Mouse (Mus musculus) erythroblast, adult 5-6 weeks (primary cell): ENCODE measurements around the gene Laptm4a. TPM values are rescaled to one million over a fixed set of nuclear protein-coding genes. Genes with fewer than 3 reads are reported as not detected.
A peak's percentile ranks its signal among the peaks of the same experiment; 100 is the strongest.

Experiments used
- ATAC-seq: replicated peaks from 2 replicates; pipeline ENCODE4 v1.8.0; 2016; ENCODE audit warnings: moderate number of reproducible peaks, mild to moderate bottlenecking, moderate TSS enrichment, inconsistent platforms; ENCODE audit not compliant: poor library complexity, low FRiP score, severe bottlenecking
- total RNA-seq, 2 experiments: library from RNA; stranded (forward) in 1 of 2; stranded (reverse) in 1 of 2; fragments of 150-400 nt in 1 of 2; fragments of 200-764, 138-1000 nt in 1 of 2; gene quantifications; 2 replicates each; pipeline versions ENCODE4 v1.2.3 to v1.2.4; 2015 to 2017; ENCODE audit warnings: low replicate concordance in 2 of 2

The Laptm4a gene
- total RNA-seq, 2 experiments from 2014 or later: 82.0 to 120 TPM

- ATAC-seq: no peak
Observed at GRCm38 (mm10) chr12:8947163-8947562, 25.7 kb downstream of the Laptm4a start.

- peak; percentile 60; the same call in 1 of the 2 replicates for ATAC-seq
Observed at GRCm38 (mm10) chr12:8947714-8948464, 26.4 kb downstream of the Laptm4a start, which contains the start of gene Matn3. TSS of gene Matn3 (plus strand) at chr12:8947929.

- no peak for ATAC-seq
Observed at GRCm38 (mm10) chr12:8953136-8953535, 31.7 kb downstream of the Laptm4a start.

- no peak for ATAC-seq
Observed at GRCm38 (mm10) chr12:8954161-8954561, 32.7 kb downstream of the Laptm4a start.

- no peak for ATAC-seq
Observed at GRCm38 (mm10) chr12:8961607-8962316, 40.3 kb downstream of the Laptm4a start.

- ATAC-seq: no peak
Observed at GRCm38 (mm10) chr12:8969828-8970227, 48.4 kb downstream of the Laptm4a start.

- peak; percentile 93 for ATAC-seq
Observed at GRCm38 (mm10) chr12:8973820-8974465, 52.5 kb downstream of the Laptm4a start, which contains the start of gene Wdr35. TSS of gene Wdr35 (plus strand) at chr12:8973892.

- ATAC-seq: no peak
Observed at GRCm38 (mm10) chr12:8975076-8975475, 53.6 kb downstream of the Laptm4a start.

Other genes with a start within 250 kb of the Laptm4a start
- gene Pum2, start 247.5 kb upstream of the Laptm4a start, total RNA-seq (2015; ENCODE audit: low replicate concordance): 73.8 and 78.0 TPM in 2 replicates
- gene Pum2, start 247.5 kb upstream of the Laptm4a start, total RNA-seq (2017; ENCODE audit: low replicate concordance): 76.8 and 82.9 TPM in 2 replicates
- 1.2 TPM in 1 of 2 replicates, not detected in the other for gene Sdc1, start 150.3 kb upstream of the Laptm4a start, total RNA-seq (2015; ENCODE audit: low replicate concordance)
- 0.98 TPM in 1 of 2 replicates, not detected in the other for gene Sdc1, start 150.3 kb upstream of the Laptm4a start, total RNA-seq (2017; ENCODE audit: low replicate concordance)
- gene Matn3, start 26.3 kb downstream of the Laptm4a start, total RNA-seq (2015; ENCODE audit: low replicate concordance): not detected in 2 replicates
- not detected in 2 replicates for gene Matn3, start 26.3 kb downstream of the Laptm4a start, total RNA-seq (2017; ENCODE audit: low replicate concordance)
- 2.9 TPM in 1 of 2 replicates, not detected in the other for gene Wdr35, start 52.2 kb downstream of the Laptm4a start, total RNA-seq (2015; ENCODE audit: low replicate concordance)
- 1.1 TPM in 2 replicates for gene Wdr35, start 52.2 kb downstream of the Laptm4a start, total RNA-seq (2017; ENCODE audit: low replicate concordance)
- 6.9 and 7.5 TPM in 2 replicates for gene Ttc32, start 108.3 kb downstream of the Laptm4a start, total RNA-seq (2015; ENCODE audit: low replicate concordance)
- gene Ttc32, start 108.3 kb downstream of the Laptm4a start, total RNA-seq (2017; ENCODE audit: low replicate concordance): 3.1 and 6.6 TPM in 2 replicates